Mouse (Mus musculus): ENCODE measurements around the gene Celsr1. TPM values are rescaled to one million over a fixed set of nuclear protein-coding genes. Genes with fewer than 3 reads are reported as not detected.
A peak's percentile ranks its signal among the peaks of the same experiment; 100 is the strongest.

Gene Celsr1
- polyA plus RNA-seq, 1 experiment from 2014 or later: 1.1 TPM

- Histone ChIP-seq H3K9ac (ENCODE audit: low read depth, low read length) (no peak overlapping the region), H3K4me2 (ENCODE audit: low read length) (no peak overlapping the region), H3K4me1 (ENCODE audit: control insufficient read depth, insufficient read depth, low read length) (peaks cover 11% of the 10 kb centered on the region), H3K27me3 (ENCODE audit: control insufficient read depth, insufficient read depth, low read depth, low read length) (no peaks in the 10 kb centered on the region), H3K9me3 (replicated peaks; ENCODE audit: control insufficient read depth, low read length, poor library complexity, severe bottlenecking) (no peaks in the 10 kb centered on the region), H3K27ac (ENCODE audit: low read length) (no peak overlapping the region), H3K4me3 (ENCODE audit: low read depth, low read length) (no peak overlapping the region), H3K36me3 (ENCODE audit: control insufficient read depth, insufficient read depth, low read length) (no peaks in the 10 kb centered on the region)
- 89% methylated on average over 8 of the region's 8 CpGs for whole genome bisulfite sequencing
- ATAC-seq: no peak
Observed at GRCm38 (mm10) chr15:86076378-86076777, 42.8 kb upstream of the Celsr1 start.

- no peaks in the 10 kb centered on the region for H3K27me3 ChIP-seq (ENCODE audit: control insufficient read depth, insufficient read depth, low read depth, low read length)
- H3K4me3 ChIP-seq (ENCODE audit: low read depth, low read length): no peak overlapping the region
- no peak overlapping the region for H3K27ac ChIP-seq (ENCODE audit: low read length)
- no peak overlapping the region for H3K4me2 ChIP-seq (ENCODE audit: low read length)
- 88% methylated on average over 2 of the region's 2 CpGs for WGBS
- ATAC-seq: no peak
- no peak overlapping the region for H3K9ac ChIP-seq (ENCODE audit: low read depth, low read length)
- H3K36me3 ChIP-seq (ENCODE audit: control insufficient read depth, insufficient read depth, low read length): no peaks in the 10 kb centered on the region
- no peaks in the 10 kb centered on the region for H3K9me3 ChIP-seq (replicated peaks; ENCODE audit: control insufficient read depth, low read length, poor library complexity, severe bottlenecking)
- H3K4me1 ChIP-seq (ENCODE audit: control insufficient read depth, insufficient read depth, low read length): peaks cover 8% of the 10 kb centered on the region; the same call in 1 of the 2 replicates
Observed at GRCm38 (mm10) chr15:86076048-86076315, 42.4 kb upstream of the Celsr1 start.

- no peak for ATAC-seq
- WGBS: 92% methylated on average over 20 of the region's 20 CpGs
Observed at GRCm38 (mm10) chr15:86075305-86076047, 41.9 kb upstream of the Celsr1 start.

GRCm38 (mm10) chr15:86074171-86074937 is 40.8 kb upstream of the Celsr1 start:
- H3K36me3 ChIP-seq (ENCODE audit: control insufficient read depth, insufficient read depth, low read length): no peaks in the 10 kb centered on the region
- H3K9me3 ChIP-seq (replicated peaks; ENCODE audit: control insufficient read depth, low read length, poor library complexity, severe bottlenecking): no peaks in the 10 kb centered on the region
- H3K9ac ChIP-seq (ENCODE audit: low read depth, low read length): no peak overlapping the region
- H3K4me2 ChIP-seq (ENCODE audit: low read length): no peak overlapping the region
- H3K4me1 ChIP-seq (ENCODE audit: control insufficient read depth, insufficient read depth, low read length): peaks cover 14% of the 10 kb centered on the region
- H3K4me3 ChIP-seq (ENCODE audit: low read depth, low read length): no peak overlapping the region
- WGBS: 89% methylated on average over 16 of the region's 16 CpGs
- no peaks in the 10 kb centered on the region for H3K27me3 ChIP-seq (ENCODE audit: control insufficient read depth, insufficient read depth, low read depth, low read length)
- no peak for ATAC-seq
- H3K27ac ChIP-seq (ENCODE audit: low read length): no peak overlapping the region

More at GRCm38 (mm10) chr15:86075305-86076047, 41.9 kb upstream of the Celsr1 start:
- Histone ChIP-seq H3K4me2 (ENCODE audit: low read length) (no peak overlapping the region), H3K36me3 (ENCODE audit: control insufficient read depth, insufficient read depth, low read length) (no peaks in the 10 kb centered on the region), H3K27ac (ENCODE audit: low read length) (no peak overlapping the region), H3K9me3 (replicated peaks; ENCODE audit: control insufficient read depth, low read length, poor library complexity, severe bottlenecking) (no peaks in the 10 kb centered on the region), H3K27me3 (ENCODE audit: control insufficient read depth, insufficient read depth, low read depth, low read length) (no peaks in the 10 kb centered on the region), H3K9ac (ENCODE audit: low read depth, low read length) (no peak overlapping the region), H3K4me3 (ENCODE audit: low read depth, low read length) (no peak overlapping the region), H3K4me1 (ENCODE audit: control insufficient read depth, insufficient read depth, low read length) (peaks cover 5% of the 10 kb centered on the region; the same call in 1 of the 2 replicates)

- Histone ChIP-seq H3K27ac (ENCODE audit: low read length) (peak overlapping the region; percentile 6; the same call in 1 of the 2 replicates), H3K27me3 (ENCODE audit: control insufficient read depth, insufficient read depth, low read depth, low read length) (no peaks in the 10 kb centered on the region), H3K4me3 (ENCODE audit: low read depth, low read length) (no peak overlapping the region), H3K9ac (ENCODE audit: low read depth, low read length) (no peak overlapping the region), H3K4me1 (ENCODE audit: control insufficient read depth, insufficient read depth, low read length) (peaks cover 21% of the 10 kb centered on the region), H3K4me2 (ENCODE audit: low read length) (no peak overlapping the region), H3K9me3 (replicated peaks; ENCODE audit: control insufficient read depth, low read length, poor library complexity, severe bottlenecking) (no peaks in the 10 kb centered on the region), H3K36me3 (ENCODE audit: control insufficient read depth, insufficient read depth, low read length) (no peaks in the 10 kb centered on the region)
- no peak for ATAC-seq
- WGBS: 68% methylated on average over 1 of the region's 1 CpGs
Observed at GRCm38 (mm10) chr15:86071166-86071565, 37.6 kb upstream of the Celsr1 start.

GRCm38 (mm10) chr15:86070368-86070767 is 36.8 kb upstream of the Celsr1 start:
- Histone ChIP-seq H3K9ac (ENCODE audit: low read depth, low read length) (no peak overlapping the region), H3K4me2 (ENCODE audit: low read length) (no peak overlapping the region), H3K4me1 (ENCODE audit: control insufficient read depth, insufficient read depth, low read length) (peaks cover 21% of the 10 kb centered on the region), H3K9me3 (replicated peaks; ENCODE audit: control insufficient read depth, low read length, poor library complexity, severe bottlenecking) (no peaks in the 10 kb centered on the region), H3K36me3 (ENCODE audit: control insufficient read depth, insufficient read depth, low read length) (0 out of 2 replicates have a peak, but pooled peaks cover 2% of the 10 kb centered on the region), H3K27me3 (ENCODE audit: control insufficient read depth, insufficient read depth, low read depth, low read length) (no peaks in the 10 kb centered on the region), H3K27ac (ENCODE audit: low read length) (peak overlapping the region; percentile 54), H3K4me3 (ENCODE audit: low read depth, low read length) (no peak overlapping the region)
- no peak for ATAC-seq
- 44% methylated on average over 11 of the region's 11 CpGs for WGBS

- no peak for ATAC-seq
- Histone ChIP-seq H3K27ac (ENCODE audit: low read length) (peak overlapping the region; percentile 58), H3K4me3 (ENCODE audit: low read depth, low read length) (no peak overlapping the region), H3K4me1 (ENCODE audit: control insufficient read depth, insufficient read depth, low read length) (peaks cover 19% of the 10 kb centered on the region), H3K27me3 (ENCODE audit: control insufficient read depth, insufficient read depth, low read depth, low read length) (no peaks in the 10 kb centered on the region), H3K4me2 (ENCODE audit: low read length) (no peak overlapping the region), H3K9me3 (replicated peaks; ENCODE audit: control insufficient read depth, low read length, poor library complexity, severe bottlenecking) (no peaks in the 10 kb centered on the region), H3K9ac (ENCODE audit: low read depth, low read length) (no peak overlapping the region), H3K36me3 (ENCODE audit: control insufficient read depth, insufficient read depth, low read length) (0 out of 2 replicates have a peak, but pooled peaks cover 2% of the 10 kb centered on the region)
- WGBS: 71% methylated on average over 10 of the region's 10 CpGs
Observed at GRCm38 (mm10) chr15:86069011-86069791, 35.6 kb upstream of the Celsr1 start.

GRCm38 (mm10) chr15:86067941-86068495 is 34.4 kb upstream of the Celsr1 start:
- H3K27me3 ChIP-seq (ENCODE audit: control insufficient read depth, insufficient read depth, low read depth, low read length): no peaks in the 10 kb centered on the region
- WGBS: 89% methylated on average over 4 of the region's 4 CpGs
- no peak overlapping the region for H3K4me3 ChIP-seq (ENCODE audit: low read depth, low read length)
- H3K27ac ChIP-seq (ENCODE audit: low read length): no peak overlapping the region
- no peak overlapping the region for H3K9ac ChIP-seq (ENCODE audit: low read depth, low read length)
- peaks cover 19% of the 10 kb centered on the region for H3K4me1 ChIP-seq (ENCODE audit: control insufficient read depth, insufficient read depth, low read length)
- no peaks in the 10 kb centered on the region for H3K9me3 ChIP-seq (replicated peaks; ENCODE audit: control insufficient read depth, low read length, poor library complexity, severe bottlenecking)
- H3K36me3 ChIP-seq (ENCODE audit: control insufficient read depth, insufficient read depth, low read length): 0 out of 2 replicates have a peak, but pooled peaks cover 2% of the 10 kb centered on the region
- H3K4me2 ChIP-seq (ENCODE audit: low read length): no peak overlapping the region
- no peak for ATAC-seq
